Mouse (Mus musculus): ENCODE data around the gene Kif11.

DNA sequence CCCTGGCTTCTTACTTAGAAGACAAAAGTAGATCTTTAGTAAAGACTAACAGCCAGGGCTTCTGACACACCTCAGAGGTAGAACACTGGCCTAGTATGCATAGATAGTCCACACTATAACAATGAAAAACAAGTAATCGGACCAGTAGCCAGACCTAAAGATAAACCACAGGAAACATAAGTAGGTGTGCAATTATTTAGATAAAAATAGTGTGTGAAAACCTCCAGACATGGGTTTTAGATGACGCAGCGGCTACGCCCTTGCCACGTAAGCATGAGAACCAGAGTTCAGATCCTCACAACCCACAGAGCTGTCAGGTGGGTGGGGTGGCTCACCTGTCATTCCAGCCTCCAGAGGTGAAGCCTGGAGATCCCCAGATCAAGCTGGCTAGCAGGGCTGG, 42.8 kb upstream of the Kif11 start:
- TF ChIP-seq GATA1 (IDR thresholded peaks at IDR 0.05; ENCODE audit: low read length) (no peak), TAL1 (IDR thresholded peaks at IDR 0.05; ENCODE audit: low read length) (no peak)

Measured in erythroblast, embryonic 14.5 days (primary cell).